Mouse (Mus musculus) central nervous system, embryonic 18 days (tissue): Measurements from ENCODE around the gene Snorc. TPM values are rescaled to one million over a fixed set of nuclear protein-coding genes. Genes with fewer than 3 reads are reported as not detected.

Experiments
- polyA plus RNA-seq: library from polyadenylated mRNA; depleted of rRNA; stranded (reverse); fragments of >200 nt; gene quantifications from 2 replicates; pipeline ENCODE4 v1.2.3, GENCODE M21; 2012; rRNA removed

Gene Snorc
- 1.0 and 1.2 TPM in 2 replicates for polyA plus RNA-seq

GRCm38 (mm10) chr1:87469971-87470370, at the start of gene Snorc:
Gene Snorc, plus strand, starts transcription at chr1:87470271.

DNA sequence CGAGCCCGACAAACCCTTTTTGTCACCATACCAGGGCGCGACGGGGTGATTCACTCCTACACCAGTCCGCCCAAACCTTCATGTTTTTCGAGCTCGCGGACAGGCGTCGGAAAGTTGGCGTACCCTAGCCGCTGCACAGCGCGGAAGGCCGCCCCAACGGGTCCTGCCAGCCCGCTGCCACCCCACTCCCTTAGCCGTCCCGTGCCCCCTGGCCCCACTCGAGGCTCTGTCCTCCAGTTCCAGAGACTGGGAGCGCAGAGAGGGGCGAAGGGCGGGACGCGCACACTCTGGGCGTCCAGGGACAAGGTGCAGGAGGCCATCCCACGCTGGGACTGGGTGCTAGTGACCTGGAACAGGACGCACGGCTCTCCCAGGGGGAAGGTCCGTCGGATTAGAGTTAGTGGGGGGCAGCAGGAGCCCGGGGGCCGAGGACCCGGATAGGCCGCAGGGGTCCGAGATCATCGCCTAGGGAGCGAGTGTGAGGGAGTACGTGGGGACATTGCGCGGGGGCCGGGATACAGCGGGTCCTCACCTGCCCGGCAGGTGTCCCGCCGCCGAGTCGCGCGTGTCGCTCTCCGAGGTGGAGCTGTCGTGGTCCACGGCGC, 39.6 kb downstream of the Snorc start, which contains the start of gene Neu2:
Gene Neu2 (plus strand): TSS at position 329 of the 605 bp plus-strand sequence.

Other genes with a start within 250 kb of the Snorc start
- gene Efhd1, start 205.9 kb upstream of the Snorc start, polyA plus RNA-seq: 1.1 and 2.2 TPM in 2 replicates
- 59.9 TPM in 2 replicates for gene Gigyf2, start 143.3 kb upstream of the Snorc start, polyA plus RNA-seq
- 2.6 and 3.7 TPM in 2 replicates for gene Kcnj13, start 75.5 kb upstream of the Snorc start, polyA plus RNA-seq
- 0.76 and 1.0 TPM in 2 replicates for gene Neu2, start 39.6 kb downstream of the Snorc start, polyA plus RNA-seq
- gene Ngef, start 103.6 kb downstream of the Snorc start, polyA plus RNA-seq: 33.7 and 46.3 TPM in 2 replicates
- 5.2 and 6.0 TPM in 2 replicates for gene Inpp5d, start 150.0 kb downstream of the Snorc start, polyA plus RNA-seq